Mouse (Mus musculus) urinary bladder, postnatal 14 days (tissue): ENCODE measurements around the gene Lias.

Source experiments
- DNase-seq: peaks from one replicate; pipeline ENCODE4 v3.0.0; 2021; ENCODE audit warnings: low spot score

The Lias gene

GRCm38 (mm10) chr5:65425251-65425650, 34.0 kb downstream of the Lias start:
- peak; percentile 22 for DNase-seq

- DNase-seq, result peak; percentile 42
Measured at GRCm38 (mm10) chr5:65428321-65428720, 37.0 kb downstream of the Lias start.

DNA sequence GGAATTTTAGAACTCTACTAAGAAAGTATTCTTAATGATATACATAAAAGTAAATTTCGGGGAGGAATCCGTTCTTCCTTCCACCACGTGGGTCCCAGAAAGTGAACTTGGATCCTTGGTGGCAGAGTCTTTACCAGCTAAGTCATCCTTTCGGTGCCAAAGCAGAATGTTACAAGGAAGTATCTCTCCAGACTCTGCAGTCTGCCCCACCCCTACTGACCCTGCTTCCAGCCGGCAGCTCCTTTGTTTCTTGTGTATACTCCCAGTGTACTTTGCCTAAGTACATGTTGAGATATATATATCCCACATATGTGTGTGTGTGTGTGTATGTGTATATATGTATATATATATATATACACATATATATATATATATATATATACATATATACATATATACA, 38.1 kb downstream of the Lias start:
- no peak for DNase-seq

- no peak for DNase-seq
Measured at GRCm38 (mm10) chr5:65434471-65435362, 43.4 kb downstream of the Lias start.

GRCm38 (mm10) chr5:65435363-65435805, 44.1 kb downstream of the Lias start:
- no peak for DNase-seq

- peak; percentile 99 for DNase-seq
Measured at GRCm38 (mm10) chr5:65435806-65436561, 44.7 kb downstream of the Lias start, which contains the start of gene Ugdh. Gene Ugdh (minus strand): TSS chr5:65435949.

GRCm38 (mm10) chr5:65438041-65438440, 46.7 kb downstream of the Lias start:
- DNase-seq, result no peak

- no peak for DNase-seq
Measured at GRCm38 (mm10) chr5:65444981-65445380, 53.7 kb downstream of the Lias start.

DNA sequence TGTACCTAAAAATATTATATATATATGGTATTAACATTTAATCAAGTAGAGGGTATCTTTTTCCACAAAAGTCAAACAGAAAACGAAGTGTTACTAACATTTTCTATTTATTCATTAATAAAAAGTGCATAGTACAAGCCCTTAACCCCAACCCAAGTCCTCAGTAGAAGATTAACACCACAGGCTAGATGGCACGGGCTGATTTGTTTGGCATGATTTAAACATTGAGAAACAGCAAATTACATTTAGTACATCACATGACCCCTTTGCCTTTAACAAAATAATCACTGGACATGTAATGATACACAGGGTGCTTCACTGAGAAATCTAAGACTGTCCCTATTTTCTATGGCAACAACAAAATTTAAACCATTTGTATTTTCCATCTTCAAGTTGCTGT, 55.5 kb downstream of the Lias start:
- DNase-seq, result no peak

DNA sequence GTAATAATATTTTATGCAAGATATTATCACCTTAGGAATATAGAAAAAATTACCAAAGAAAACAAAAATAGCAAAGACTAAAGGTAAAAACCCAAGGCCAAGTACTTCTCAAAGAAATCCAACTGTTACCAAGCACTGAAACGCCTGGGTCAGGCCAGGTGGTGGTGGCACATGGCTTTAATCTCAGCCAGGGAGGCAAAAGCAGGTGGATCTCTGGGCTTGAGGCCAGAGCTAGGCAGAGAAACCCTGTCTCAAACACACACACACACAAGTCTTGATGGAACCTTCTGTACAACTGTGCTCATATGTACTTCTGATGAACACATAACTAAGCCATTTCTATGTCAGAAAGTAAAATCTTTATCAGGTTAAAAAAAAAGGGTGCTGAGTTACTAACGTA, 56.5 kb downstream of the Lias start:
- DNase-seq, result no peak

DNA sequence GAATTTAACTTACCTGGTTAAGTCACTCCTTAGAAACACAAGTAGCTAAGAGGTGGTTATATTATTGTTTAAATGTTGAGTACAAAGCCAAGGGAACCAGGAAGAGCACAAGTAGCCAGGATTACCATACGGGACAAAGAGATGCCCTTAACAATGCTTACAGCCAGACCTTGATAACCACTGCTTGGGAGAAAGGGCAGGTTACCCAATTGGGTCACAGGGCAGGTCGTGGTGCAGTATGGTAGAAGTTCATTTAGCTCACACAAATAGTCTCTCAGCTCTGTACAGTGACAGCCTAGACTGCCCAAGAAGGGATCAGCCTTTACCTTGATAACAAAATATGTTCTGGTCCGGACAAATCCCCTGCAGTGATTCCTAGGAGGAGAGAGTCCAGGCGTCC, 57.6 kb downstream of the Lias start:
- DNase-seq, result no peak

GRCm38 (mm10) chr5:65454771-65455170, 63.5 kb downstream of the Lias start:
- DNase-seq, result peak; percentile 66

DNA sequence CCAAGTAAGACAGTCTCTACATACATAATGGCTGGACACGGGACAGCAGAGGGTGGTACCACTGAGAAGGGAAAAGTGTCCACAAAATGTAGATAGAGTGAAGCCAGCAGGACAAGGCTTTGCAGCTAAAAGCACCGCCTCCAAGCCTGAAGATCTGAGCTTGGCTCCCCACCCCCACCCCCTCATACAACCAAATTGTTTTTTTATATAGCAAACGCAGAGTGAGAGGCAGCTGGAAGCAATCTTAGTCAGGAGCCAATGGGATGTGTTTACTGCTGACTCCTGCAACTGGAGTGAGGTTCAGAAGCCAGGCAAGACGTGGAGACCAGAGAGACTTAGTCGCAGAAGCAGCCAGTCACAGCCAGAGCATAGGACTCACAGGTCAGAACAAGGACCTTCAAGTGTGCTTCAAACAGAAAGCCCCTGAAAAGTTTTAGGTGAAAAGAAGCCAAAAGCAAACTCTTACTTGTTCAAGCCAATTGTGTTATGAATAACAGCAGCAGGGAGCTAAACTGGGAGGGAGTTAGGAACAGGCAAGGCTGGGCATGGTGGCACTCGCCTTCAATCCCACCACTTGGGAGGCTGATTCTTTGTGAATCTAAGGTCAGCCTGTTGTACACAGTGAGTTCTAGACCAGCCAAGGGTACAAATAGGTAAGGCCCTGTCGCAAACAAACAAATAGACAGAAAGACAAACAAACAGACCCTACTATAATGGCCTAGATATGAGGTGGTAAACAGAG, 66.0 kb downstream of the Lias start:
- peak; percentile 34 for DNase-seq

GRCm38 (mm10) chr5:65457846-65458245, 66.5 kb downstream of the Lias start:
- DNase-seq, result peak; percentile 47

- no peak for DNase-seq
Measured at GRCm38 (mm10) chr5:65459454-65459853, 68.2 kb downstream of the Lias start.
